Mouse (Mus musculus) midbrain, postnatal 0 days (tissue): ENCODE data around the gene Tmem135. TPM values are rescaled to one million over a fixed set of nuclear protein-coding genes. Genes with fewer than 3 reads are reported as not detected.
A peak's percentile ranks its signal among the peaks of the same experiment; 100 is the strongest.

Experiments
- ATAC-seq: fragments of 200-750 bp; cut with Nextera tagmentation; 2 replicates; pipeline ENCODE4 v1.8.0; 2017; ENCODE audit warnings: moderate number of reproducible peaks, mild to moderate bottlenecking, moderate TSS enrichment, moderate library complexity; ENCODE audit not compliant: low FRiP score
- DNase-seq: peaks from one replicate; pipeline ENCODE4 v3.0.0-alpha.2; 2015; ENCODE audit warnings: low spot score
- H3K27ac ChIP-seq: fragments of 300-500 bp; sonication (generic); 2 replicates; pipeline ENCODE4 v1.5.1; 2014; ENCODE audit warnings: low read depth, mild to moderate bottlenecking, low read length, mixed read lengths
- H3K27me3 ChIP-seq: fragments of 300-500 bp; sonication (generic); 2 replicates; pipeline ENCODE4 v1.6.1; 2014; ENCODE audit warnings: low read length, control low read depth, mixed read lengths; ENCODE audit not compliant: insufficient read depth
- H3K36me3 ChIP-seq: fragments of 300-500 bp; sonication (generic); 2 replicates; pipeline ENCODE4 v1.6.1; 2014; ENCODE audit warnings: low read length, control low read depth, mixed read lengths; ENCODE audit not compliant: insufficient read depth
- H3K4me1 ChIP-seq: fragments of 300-500 bp; sonication (generic); 2 replicates; pipeline ENCODE4 v1.6.1; 2014; ENCODE audit warnings: mild to moderate bottlenecking, control low read depth, antibody characterized with exemption, low read length, mixed read lengths; ENCODE audit not compliant: insufficient read depth
- H3K4me2 ChIP-seq: fragments of 300-500 bp; sonication (generic); 2 replicates; pipeline ENCODE4 v1.6.1; 2014; ENCODE audit warnings: low read depth, mild to moderate bottlenecking, low read length, mixed read lengths; ENCODE audit not compliant: poor library complexity, severe bottlenecking
- H3K4me3 ChIP-seq: fragments of 300-500 bp; sonication (generic); 2 replicates; pipeline ENCODE4 v1.5.1; 2014; ENCODE audit warnings: low read depth, mild to moderate bottlenecking, low read length, moderate library complexity
- H3K9ac ChIP-seq: fragments of 300-500 bp; sonication (generic); replicated peaks from 2 replicates; pipeline ENCODE4 v1.6.1; 2014; ENCODE audit warnings: mild to moderate bottlenecking, low read length, moderate library complexity, mixed read lengths; ENCODE audit not compliant: poor library complexity, severe bottlenecking
- H3K9me3 ChIP-seq: fragments of 300-500 bp; sonication (generic); 2 replicates; pipeline ENCODE4 v1.6.1; 2016; ENCODE audit warnings: low read length, control low read depth
- CTCF ChIP-seq: IDR thresholded peaks from 2 replicates; pipeline ENCODE4 v1.5.1; 2016; ENCODE audit warnings: antibody characterized with exemption, mild to moderate bottlenecking
- WGBS: fragments of 180-500 bp; shearing (Covaris S2); extraction: QIAGEN DNeasy Blood & Tissue Kit; methylation state at CpG from one replicate; pipeline ENCODE4 v1.1.7; 2014; 5-methylcytosine and 5-hydroxymethylcytosine counted together
- polyA plus RNA-seq: library from polyadenylated mRNA; unstranded; fragments of >200 nt; fragmentation: Nextera tagmentation; extraction: Ambion mirVana; gene quantifications from 2 replicates; pipeline ENCODE4 v1.2.1, GENCODE M21; 2015
- total RNA-seq: library from RNA; depleted of rRNA; stranded (reverse); fragments of >200 nt; gene quantifications from 2 replicates; pipeline ENCODE4 v1.2.3, GENCODE M21; 2014

Tmem135 gene
- total and polyA plus RNA-seq, 2 experiments from 2014 or later: 33.5 to 35.7 TPM

- Histone ChIP-seq H3K4me3 (no peak overlapping the region), H3K27me3 (no peaks in the 10 kb centered on the region), H3K9me3 (no peaks in the 10 kb centered on the region), H3K4me1 (no peaks in the 10 kb centered on the region), H3K36me3 (no peaks in the 10 kb centered on the region), H3K9ac (no peak overlapping the region), H3K4me2 (no peak overlapping the region), H3K27ac (no peak overlapping the region)
- DNase-seq (no peak), ATAC-seq (no peak)
- TF ChIP-seq CTCF: no peak
- 86% methylated on average over 3 of the region's 3 CpGs for WGBS
These were observed 7.3 kb upstream of the Tmem135 start for GRCm38 (mm10) chr7:89411346-89411745.

- H3K4me3 ChIP-seq: no peak overlapping the region
- H3K36me3 ChIP-seq: no peaks in the 10 kb centered on the region
- no peak overlapping the region for H3K27ac ChIP-seq
- TF ChIP-seq CTCF: no peak
- no peaks in the 10 kb centered on the region for H3K27me3 ChIP-seq
- no peaks in the 10 kb centered on the region for H3K4me1 ChIP-seq
- H3K9me3 ChIP-seq: no peaks in the 10 kb centered on the region
- H3K9ac ChIP-seq: no peak overlapping the region
- 83% methylated on average over 4 of the region's 4 CpGs for WGBS
- ATAC-seq (no peak), DNase-seq (no peak)
- no peak overlapping the region for H3K4me2 ChIP-seq
These were observed 6.3 kb upstream of the Tmem135 start for GRCm38 (mm10) chr7:89410294-89410693.

GRCm38 (mm10) chr7:89407006-89407940 lies 3.3 kb upstream of the Tmem135 start:
- DNase-seq (no peak), ATAC-seq (no peak)
- H3K4me3 ChIP-seq: no peak overlapping the region
- no peaks in the 10 kb centered on the region for H3K36me3 ChIP-seq
- 93% methylated on average over 24 of the region's 24 CpGs for WGBS
- H3K9me3 ChIP-seq: no peaks in the 10 kb centered on the region
- no peaks in the 10 kb centered on the region for H3K27me3 ChIP-seq
- H3K27ac ChIP-seq: no peak overlapping the region
- no peak overlapping the region for H3K4me2 ChIP-seq
- TF ChIP-seq CTCF: no peak
- no peaks in the 10 kb centered on the region for H3K4me1 ChIP-seq
- H3K9ac ChIP-seq: no peak overlapping the region

GRCm38 (mm10) chr7:89406011-89406410 lies 2.0 kb upstream of the Tmem135 start:
- Histone ChIP-seq H3K4me3 (no peak overlapping the region), H3K9ac (no peak overlapping the region), H3K27ac (no peak overlapping the region), H3K36me3 (no peaks in the 10 kb centered on the region), H3K4me1 (no peaks in the 10 kb centered on the region), H3K4me2 (no peak overlapping the region), H3K9me3 (no peaks in the 10 kb centered on the region), H3K27me3 (no peaks in the 10 kb centered on the region)
- DNase-seq: no peak
- WGBS: 67% methylated on average over 1 of the region's 1 CpGs
- no peak for TF ChIP-seq CTCF
- ATAC-seq: no peak

GRCm38 (mm10) chr7:89404734-89405440 lies 865 bp upstream of the Tmem135 start:
- peak overlapping the region; percentile 69 for H3K27ac ChIP-seq
- H3K4me2 ChIP-seq: peak overlapping the region; percentile 99
- H3K4me1 ChIP-seq: no peaks in the 10 kb centered on the region
- H3K27me3 ChIP-seq: no peaks in the 10 kb centered on the region
- H3K4me3 ChIP-seq: peak overlapping the region; percentile 74
- ATAC-seq (no peak; the same call in 1 of the 2 replicates), DNase-seq (no peak)
- H3K9me3 ChIP-seq: no peaks in the 10 kb centered on the region
- H3K9ac ChIP-seq: peak overlapping the region; percentile 77
- no peak for TF ChIP-seq CTCF
- no peaks in the 10 kb centered on the region for H3K36me3 ChIP-seq
- WGBS: under 1% methylated on average over 34 of the region's 35 CpGs
